Mouse (Mus musculus) olfactory bulb, adult 2 months (tissue): ENCODE data around the gene Plcb1.

Experiments
- CTCF ChIP-seq: fragments of 200-500 bp; IDR thresholded peaks from 2 replicates; pipeline ENCODE4 v1.5.1; 2012; ENCODE audit warnings: low read depth, mild to moderate bottlenecking, low read length, moderate library complexity; ENCODE audit not compliant: insufficient read depth
- POLR2A ChIP-seq: fragments of 200-500 bp; IDR thresholded peaks from 2 replicates; pipeline ENCODE4 v1.6.1; 2012; ENCODE audit warnings: mild to moderate bottlenecking, low read depth, low read length, moderate library complexity; ENCODE audit not compliant: insufficient read depth

DNA sequence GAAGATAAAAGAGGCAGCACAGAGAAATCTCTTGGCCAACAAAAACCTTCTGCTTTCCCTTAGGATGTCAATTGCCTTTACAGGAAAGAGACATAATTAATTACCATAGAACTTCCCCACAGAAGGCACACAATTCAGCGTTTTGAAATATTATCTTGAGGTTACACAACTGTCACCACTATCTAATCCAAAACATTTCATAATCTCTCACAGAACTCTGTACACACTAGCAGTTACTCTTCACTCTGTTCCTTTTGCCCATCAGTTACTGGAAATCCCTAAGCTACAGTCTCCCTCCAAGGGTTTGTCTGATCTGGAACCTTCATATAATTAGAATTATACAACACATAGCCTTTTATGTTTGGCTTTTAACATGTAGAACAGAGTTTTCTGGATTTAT, 29.8 kb upstream of the Plcb1 start:
- TF ChIP-seq CTCF (no peak), POLR2A (no peak)
